ENCODE assay signal across 18 mouse cellular contexts in the genomic region with DNA sequence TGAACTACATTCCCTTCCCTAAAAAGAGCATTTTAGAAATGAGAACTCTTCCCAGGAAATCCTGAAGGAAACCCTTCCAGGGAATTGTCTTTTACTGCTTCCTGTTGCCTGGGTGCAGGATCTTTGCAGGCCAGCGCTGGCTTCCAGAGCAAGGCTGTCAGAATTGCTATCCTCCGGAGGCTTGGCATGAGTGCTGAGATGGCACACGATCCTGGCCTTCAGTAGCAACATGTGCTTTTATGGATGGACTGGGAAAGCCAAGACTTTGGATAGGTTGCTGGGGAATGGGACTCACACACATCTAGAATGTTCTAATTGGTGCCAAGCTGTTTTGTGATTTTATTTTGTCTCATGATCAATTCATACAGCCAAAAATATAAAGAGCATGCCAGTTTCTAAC.
DNase-seq lines count a peak whose midpoint lies in the region; ATAC-seq lines count a peak whose summit lies in the region.
"Had no signal": no experiment of that assay in that cellular context is flagged by ENCODE, and none has a peak within 500 bp of the region (broad histone marks: within the 10 kb centered on the region; RNA-seq: fewer than 3 reads in every experiment).

No protein-coding gene starts in this region.

- H3K9ac ChIP-seq in heart, embryonic 11.5 days (ENCODE audit: low read depth, low read length): no peak overlapping the region
- H3K9ac ChIP-seq: hindbrain, embryonic 12.5 days; liver, embryonic 13.5 days; midbrain, embryonic 15.5 days had no signal

- ATAC-seq in heart, embryonic 11.5 days (replicated peaks; ENCODE audit: insufficient number of reproducible peaks, low FRiP score, low TSS enrichment): no peak
- ATAC-seq in megakaryocyte-erythroid progenitor cell, adult 5-6 weeks (replicated peaks; ENCODE audit: low FRiP score, low TSS enrichment, poor library complexity, severe bottlenecking): no peak
- ATAC-seq: forebrain, embryonic 16.5 days; midbrain, embryonic 15.5 days; Patski had no signal

- WGBS in heart, embryonic 11.5 days (ENCODE audit: insufficient replicate concordance): 57% methylated on average over 3 of the region's 3 CpGs

- no peaks in the 10 kb centered on the region for H3K9me3 ChIP-seq in heart, embryonic 11.5 days (replicated peaks; ENCODE audit: control insufficient read depth, low read length)
- H3K9me3 ChIP-seq: hindbrain, embryonic 12.5 days; limb, embryonic 10.5 days; liver, embryonic 13.5 days; midbrain, embryonic 15.5 days had no signal

- H3K27me3 ChIP-seq in heart, embryonic 11.5 days (ENCODE audit: control insufficient read depth, insufficient read depth, low read length): no peaks in the 10 kb centered on the region
- H3K27me3 ChIP-seq: hindbrain, embryonic 12.5 days; liver, embryonic 13.5 days; midbrain, embryonic 15.5 days had no signal

- H3K4me1 ChIP-seq in heart, embryonic 11.5 days (ENCODE audit: control insufficient read depth, insufficient read depth, low read length): no peaks in the 10 kb centered on the region
- H3K4me1 ChIP-seq: hindbrain, embryonic 12.5 days; limb, embryonic 10.5 days; liver, embryonic 13.5 days; midbrain, embryonic 15.5 days had no signal

- no peaks in the 10 kb centered on the region for H3K36me3 ChIP-seq in heart, embryonic 11.5 days (ENCODE audit: control insufficient read depth, insufficient read depth, low read length)
- H3K36me3 ChIP-seq: hindbrain, embryonic 12.5 days; limb, embryonic 10.5 days; liver, embryonic 13.5 days; midbrain, embryonic 15.5 days had no signal

- H3K4me3 ChIP-seq in heart, embryonic 11.5 days (ENCODE audit: low read depth, low read length): no peak overlapping the region
- H3K4me3 ChIP-seq: hindbrain, embryonic 12.5 days; layer of hippocampus, adult 2 months; limb, embryonic 10.5 days; liver, embryonic 13.5 days; midbrain, embryonic 15.5 days had no signal

- peak; percentile 15 to 31 for DNase-seq in heart, adult 18-20 months
- DNase-seq in layer of hippocampus, adult 11-12 months (ENCODE audit: low spot score): peak; percentile 2
- DNase-seq in layer of hippocampus, adult 9-10 months (ENCODE audit: low spot score): no peak
- DNase-seq in adipocyte (ENCODE audit: low spot score): peak; percentile 3
- DNase-seq in cerebellum, adult 9-10 months: peak; percentile 43
- DNase-seq in spleen, postnatal 4 days (ENCODE audit: low spot score in 2 of 2): no peak
- DNase-seq: gastrocnemius, postnatal 25 days; kidney, adult 18-20 months; liver, embryonic 13.5 days had no signal

- H3K27ac ChIP-seq in heart, embryonic 11.5 days (ENCODE audit: low read depth, low read length): no peak overlapping the region
- H3K27ac ChIP-seq: hindbrain, embryonic 12.5 days; limb, embryonic 10.5 days; liver, embryonic 13.5 days; macrophage; midbrain, embryonic 15.5 days had no signal

- no peak overlapping the region for H3K4me2 ChIP-seq in heart, embryonic 11.5 days
- H3K4me2 ChIP-seq: hindbrain, embryonic 12.5 days; liver, embryonic 13.5 days; midbrain, embryonic 15.5 days had no signal

Comparison
In these comparisons a context has a peak if more than half of its experiments do, and no peak if none do; other contexts are left out.
1. DNase-seq: peak in heart, adult 18-20 months (2 of 2), layer of hippocampus, adult 11-12 months (single experiment), adipocyte (single experiment) and cerebellum, adult 9-10 months (single experiment); none in layer of hippocampus, adult 9-10 months (single experiment) and spleen, postnatal 4 days (0 of 2).